Mouse (Mus musculus) frontal cortex, postnatal 36 days (tissue): ENCODE measurements at regions not wholly inside any gene's neighbourhood (a gene's known extent, or its start where the extent isn't known, plus 50 kb on each side); places are given as distances from the start of the nearest gene placed in this dataset.
A peak's percentile ranks its signal among the peaks of the same experiment; 100 is the strongest.

Source experiments
- DNase-seq, 2 experiments: peaks; one replicate each; pipeline ENCODE4 v3.0.0; 2022; ENCODE audit warnings: low spot score in 2 of 2

DNA sequence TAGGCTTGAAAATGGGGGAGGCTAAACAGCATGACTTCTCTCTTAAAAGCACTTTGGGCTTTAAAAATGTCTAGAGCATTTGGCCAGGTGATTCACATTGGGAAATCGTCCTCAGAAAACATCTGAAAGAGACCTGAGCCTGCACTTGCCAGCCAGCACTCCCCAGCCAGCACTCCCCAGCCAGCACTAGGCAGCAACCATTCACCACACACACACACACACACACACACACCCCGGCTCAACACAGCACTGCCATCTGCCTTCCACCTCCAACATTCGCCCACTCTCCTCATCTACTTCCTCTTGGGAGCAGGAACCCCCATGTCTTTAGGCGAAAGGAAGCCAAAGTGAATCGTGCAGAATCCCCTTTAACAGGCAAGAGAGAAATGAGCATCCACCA, 85.4 kb downstream of the Atp23 start:
- DNase-seq: peak; percentile 50 to 71

DNA sequence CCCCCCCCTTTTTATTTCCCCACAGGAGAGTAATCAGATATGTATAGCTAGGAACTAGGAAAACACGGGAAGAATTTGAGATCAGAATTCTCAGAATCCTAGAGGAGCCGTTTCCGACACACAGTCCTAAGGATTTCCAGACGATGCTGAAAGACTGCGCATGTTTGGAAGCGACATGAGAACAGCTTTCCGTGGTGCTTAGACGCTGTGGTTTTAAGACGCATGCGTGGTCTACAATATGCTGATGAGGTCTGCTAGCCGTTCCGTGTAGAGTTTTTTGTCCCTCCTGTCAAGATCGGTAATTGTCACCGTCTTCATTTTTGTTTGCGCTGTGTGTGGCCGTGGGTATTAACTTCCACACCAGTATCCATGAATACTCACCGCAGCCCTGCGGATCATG, 86.2 kb downstream of the Atp23 start:
- no peak for DNase-seq

DNA sequence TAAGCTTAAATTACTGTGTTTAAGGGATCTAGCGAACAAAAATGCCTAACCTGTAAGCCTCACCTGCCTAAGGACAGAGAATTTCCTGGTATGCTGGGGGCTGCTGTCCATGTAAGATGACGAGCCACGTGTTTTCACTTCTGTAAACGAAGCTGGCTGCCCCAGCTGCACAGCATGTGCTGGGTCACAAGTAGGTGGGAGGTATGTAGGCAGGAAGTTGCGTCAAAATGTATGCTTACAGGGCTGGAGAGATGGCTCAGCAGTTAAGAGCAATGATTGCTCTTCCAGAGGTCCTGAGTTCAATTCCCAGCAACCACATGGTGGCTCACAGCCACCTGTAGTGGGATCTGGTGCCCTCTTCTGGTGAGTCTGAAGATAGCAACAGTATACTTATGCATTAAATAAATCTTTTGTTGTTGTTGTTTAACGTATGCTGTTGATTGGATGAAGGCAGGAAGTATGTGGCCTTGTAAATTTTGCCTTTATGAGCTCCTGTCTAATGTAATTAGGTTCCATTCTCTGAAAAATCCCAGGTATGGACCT, 88.0 kb downstream of the Atp23 start:
- no peak for DNase-seq

DNA sequence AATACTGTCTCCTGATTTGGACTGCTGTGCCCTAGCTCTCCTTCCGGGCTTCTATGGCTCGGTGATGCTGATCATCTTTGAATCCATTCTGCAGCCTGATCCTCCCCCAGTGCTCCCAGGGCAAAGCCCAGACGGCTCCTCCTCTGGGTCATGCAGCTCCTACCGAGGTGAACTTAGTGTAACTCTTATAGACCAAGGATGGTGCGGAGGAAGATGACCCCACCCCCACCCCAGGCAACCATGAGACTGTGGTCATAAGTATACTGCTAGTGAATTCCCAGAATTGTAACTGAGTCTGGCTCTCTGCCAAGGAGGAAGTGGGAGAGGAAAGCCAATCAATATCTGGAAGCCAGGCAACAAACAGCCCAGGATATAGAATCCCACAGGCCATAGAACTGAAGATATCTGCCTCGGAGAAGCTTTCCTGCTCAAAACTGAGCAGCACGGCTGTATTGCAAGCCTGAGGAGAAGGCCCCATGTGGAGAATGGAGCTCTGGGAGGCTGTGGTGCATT, 88.9 kb downstream of the Atp23 start:
- DNase-seq: no peak

DNA sequence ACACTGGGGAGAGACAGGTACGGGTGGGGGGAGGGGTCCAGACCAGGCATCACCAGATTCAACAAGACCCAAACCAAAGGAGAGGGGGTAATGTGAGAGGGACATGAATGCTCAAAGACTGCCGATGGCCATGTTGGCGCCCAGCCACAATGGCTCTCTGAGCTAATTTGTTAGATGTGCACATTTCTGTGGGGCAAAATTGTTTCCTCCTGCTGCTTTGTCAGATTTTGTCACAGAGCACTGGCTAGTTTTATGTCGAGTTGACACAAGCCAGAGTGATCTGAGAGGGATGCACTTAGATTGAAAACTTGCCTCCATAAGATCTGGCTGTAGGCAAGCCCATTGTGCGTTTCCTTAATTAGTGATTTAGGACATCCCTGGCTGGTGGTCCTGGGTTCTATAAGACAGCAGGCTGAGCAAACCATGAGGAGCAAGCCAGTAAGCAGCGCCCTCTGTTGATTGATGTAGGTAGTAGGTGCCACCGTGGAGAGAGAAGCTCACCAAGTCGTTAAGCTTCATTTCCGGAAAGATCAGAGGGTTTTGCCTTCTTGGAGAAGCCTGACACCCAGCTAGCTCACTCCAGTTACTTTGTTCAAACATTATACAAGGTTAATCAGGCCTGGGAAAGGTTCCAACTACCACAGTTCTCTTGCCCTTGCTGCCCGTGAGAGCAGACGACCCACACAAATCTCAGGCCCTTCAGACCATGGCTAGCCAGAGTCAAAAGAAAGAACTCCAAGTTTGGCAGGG, 90.6 kb downstream of the Atp23 start:
- no peak for DNase-seq

DNA sequence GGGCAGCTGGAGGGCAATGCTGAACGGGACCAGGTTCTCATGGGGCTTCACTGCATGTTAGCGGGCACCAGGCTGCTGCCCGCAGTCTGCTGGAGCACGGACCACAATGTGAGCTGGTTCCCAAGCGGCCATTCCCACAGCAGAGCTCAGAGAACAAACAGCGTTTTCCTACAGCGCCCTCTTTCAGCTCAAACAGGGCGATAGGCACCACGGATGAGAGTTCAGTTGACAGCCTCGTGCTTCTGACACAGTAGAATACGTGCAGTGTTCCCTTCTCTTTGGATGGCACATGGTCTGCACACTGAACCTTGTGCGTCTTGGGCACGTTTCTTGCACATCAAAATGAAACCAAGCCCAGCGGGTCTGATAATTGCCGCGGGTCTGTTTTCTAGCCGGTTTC, 91.6 kb downstream of the Atp23 start:
- peak in 1 of 2 experiments; percentile 42 for DNase-seq

DNA sequence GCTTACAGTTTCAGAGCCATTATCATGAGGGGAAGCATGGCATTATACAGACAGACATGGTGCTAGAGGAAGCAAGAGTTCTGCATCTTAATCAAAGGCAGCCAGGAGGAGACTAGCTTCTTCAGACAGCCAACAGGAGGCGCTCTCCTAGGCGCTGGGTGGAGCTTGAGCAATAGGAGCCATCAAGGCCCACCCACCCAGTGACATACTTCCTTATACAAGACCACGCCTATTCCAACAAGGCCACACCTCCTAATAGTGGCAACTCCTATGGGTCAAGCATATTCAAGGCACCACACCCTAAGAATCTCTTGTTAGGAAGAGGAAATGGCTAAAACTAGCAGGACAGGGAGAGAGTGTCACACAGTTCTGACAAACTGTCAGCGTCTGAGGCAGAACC, 94.3 kb downstream of the Atp23 start:
- no peak for DNase-seq

DNA sequence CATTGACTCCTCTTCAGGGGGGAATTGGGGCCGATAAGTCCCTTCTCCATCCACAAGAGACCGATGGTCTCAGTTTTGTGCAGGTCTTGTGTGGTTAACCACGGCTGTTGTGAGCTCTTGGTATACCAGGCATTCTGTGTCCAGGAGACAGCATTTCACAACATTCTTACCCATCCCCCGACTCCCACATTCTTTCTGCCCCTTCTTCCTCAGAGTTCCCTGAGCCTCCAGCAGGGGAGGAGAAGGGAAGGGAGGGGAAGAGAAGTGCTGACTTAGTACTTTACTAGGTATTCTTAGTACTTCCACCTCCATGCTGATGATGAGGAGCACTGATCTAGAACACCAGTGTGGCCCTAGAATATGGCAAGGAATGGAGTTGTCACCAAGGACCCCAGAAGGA, 98.4 kb downstream of the Atp23 start:
- no peak for DNase-seq

DNA sequence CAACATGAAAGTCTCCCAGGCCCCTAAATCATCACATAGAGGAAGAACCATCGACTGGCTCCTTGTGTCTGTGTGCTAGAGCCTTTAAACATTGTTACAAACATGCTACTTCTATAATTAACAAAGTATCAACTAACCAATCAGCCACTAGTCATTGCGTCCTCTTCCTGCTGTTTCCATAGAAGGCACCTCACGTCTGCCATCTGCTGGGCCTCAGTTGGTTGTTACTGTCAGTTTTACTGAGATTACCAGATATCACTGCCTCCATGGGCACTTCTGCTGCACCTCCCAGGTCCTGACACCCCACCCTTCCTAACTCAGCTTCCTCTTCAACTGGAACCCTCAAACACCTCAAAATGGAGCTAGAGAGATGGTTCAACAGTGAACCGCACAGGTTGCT, 101.8 kb downstream of the Atp23 start:
- DNase-seq: no peak

DNA sequence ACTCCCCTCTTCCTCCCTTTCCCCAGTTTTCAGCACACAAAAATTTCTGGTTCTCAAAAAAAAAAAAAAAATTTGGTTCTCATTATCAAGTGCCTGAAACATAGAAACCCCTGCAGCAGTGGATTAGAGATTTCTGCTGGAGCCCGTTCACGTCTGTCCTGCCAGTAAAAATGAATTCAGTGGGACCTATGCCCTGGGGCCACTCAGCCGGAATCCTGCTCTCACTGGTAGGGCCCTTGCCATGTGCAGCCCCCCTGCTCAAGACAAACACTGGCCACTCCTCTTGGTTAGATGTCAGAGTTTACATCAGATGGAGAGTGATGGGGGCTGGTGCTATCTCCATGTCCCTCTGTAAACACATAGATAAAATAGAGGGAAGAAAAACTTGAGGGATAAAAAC, 108.0 kb downstream of the Atp23 start:
- no peak for DNase-seq

DNA sequence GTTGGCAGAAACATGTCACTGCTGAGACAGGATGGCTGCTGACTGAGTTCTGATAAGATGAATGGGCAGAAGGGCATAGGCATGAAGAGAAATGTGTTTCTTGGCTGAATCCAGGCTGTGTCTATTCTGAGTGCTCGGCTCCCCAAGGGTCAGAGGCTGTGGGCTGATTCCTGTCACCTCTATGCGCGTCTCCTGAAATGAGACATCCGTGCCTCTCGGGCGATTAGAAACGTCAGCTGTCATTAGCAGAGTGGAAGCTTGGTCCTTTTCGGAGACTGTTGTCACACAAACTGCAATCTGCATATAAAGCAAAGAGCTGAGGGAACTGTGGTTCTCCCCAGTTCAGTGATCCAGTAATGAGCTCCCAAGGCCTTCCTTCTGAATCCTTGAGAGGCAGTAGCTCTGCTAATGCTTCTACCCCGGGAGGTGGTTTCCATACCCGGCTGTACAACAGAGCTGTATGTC, 108.8 kb downstream of the Atp23 start:
- no peak for DNase-seq

DNA sequence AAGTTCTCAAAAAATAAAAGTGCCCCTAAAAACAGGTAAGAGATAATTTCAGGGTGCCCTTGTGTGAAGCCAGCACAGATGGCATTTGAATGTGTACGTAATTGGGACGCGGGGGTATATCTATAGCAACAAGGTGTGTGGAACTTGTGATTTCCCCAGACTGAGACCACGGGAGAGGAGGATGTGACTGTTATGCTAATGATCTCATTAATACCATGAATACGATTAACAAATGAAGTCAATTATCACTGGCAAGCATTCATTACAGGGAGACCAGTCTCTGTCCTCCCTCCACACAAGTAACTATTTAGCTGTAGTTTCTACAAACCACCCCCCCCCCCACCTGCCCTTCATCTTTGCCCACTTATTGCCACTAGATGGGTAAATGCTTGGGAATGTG, 112.9 kb downstream of the Atp23 start:
- no peak for DNase-seq

DNA sequence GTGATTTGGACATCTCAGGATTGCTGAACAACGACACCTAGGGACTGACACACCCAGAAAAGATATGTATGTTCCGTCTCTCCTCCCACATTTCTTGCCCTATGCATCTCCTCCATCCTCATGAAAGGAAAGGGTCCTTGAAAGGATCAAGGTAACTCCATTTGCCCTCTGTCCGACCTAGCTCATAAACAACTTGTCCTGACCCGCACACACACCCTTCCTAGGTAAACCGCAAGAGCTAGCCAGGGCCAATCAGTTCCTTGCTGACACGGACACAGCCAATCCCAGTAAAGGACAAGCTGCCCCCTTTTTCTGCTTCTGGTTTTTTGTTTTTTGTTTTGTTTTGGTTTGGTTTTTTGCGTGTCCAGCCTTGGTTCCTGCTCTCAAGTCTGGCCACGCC, 118.0 kb downstream of the Atp23 start:
- DNase-seq: no peak

DNA sequence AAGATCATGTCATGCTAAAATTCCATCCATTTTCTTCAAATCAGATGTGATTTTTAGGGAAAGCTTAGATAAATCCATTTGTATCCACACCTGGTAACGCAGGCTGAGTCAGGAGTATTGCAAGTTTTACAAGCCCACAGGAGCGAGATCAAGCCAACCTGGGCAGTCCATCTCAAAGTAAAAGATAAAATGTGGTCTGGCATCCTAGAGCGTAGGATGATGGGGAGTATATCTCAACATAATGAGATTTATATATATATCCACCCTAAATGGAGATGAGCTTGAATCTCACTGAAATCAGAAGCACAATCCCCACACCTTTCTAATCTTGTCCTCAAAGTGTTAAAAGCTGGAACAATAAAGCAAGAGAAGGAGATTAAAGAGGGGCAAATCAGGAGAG, 124.6 kb downstream of the Atp23 start:
- no peak for DNase-seq

DNA sequence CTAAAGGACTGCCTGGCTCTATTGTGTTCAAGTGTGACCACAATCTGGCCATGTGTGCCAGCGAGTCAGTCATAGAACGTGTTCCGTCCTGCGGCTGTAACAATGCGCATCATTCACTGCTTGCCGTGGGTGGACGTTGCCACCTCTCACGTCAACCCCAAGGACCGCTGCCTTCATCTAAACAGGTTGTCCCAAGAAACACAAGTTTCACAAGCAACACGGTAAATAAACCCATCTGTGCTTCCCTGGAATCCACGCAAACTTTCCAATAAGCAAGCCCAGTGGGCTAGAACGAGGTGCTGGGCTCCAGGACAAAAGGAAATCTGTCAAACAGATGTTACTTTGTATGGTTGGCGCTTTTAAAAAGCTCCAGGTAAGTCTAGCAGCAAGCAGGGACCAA, 125.2 kb downstream of the Atp23 start:
- DNase-seq: no peak

DNA sequence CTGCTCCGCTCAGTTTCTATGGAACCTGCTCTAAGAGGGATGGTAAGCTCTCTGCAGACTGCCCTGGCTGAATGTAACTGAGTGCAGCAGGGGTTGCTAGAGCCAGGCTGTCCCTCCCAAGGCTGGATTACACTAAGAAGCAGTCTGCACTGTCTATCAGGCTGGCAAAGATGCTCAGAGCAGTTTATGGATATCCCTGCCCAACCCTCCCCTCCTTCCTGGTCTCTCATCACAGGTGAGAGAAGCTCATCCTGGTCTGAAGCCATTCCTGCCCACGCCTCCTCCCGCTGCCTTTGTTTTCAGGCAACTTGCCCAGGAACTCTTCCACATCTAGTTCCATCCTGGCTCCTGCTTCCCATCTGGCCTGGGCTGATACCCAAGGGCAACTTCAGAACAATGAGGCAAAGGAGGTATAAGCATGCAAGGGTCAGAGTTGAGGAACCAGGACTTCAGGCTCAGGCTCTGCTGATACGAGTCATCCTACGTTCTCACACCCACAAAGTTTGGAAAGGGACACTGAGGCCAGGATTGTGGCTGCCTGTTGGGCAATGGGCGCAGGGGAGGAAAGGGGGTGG, 130.6 kb downstream of the Atp23 start:
- DNase-seq: no peak

DNA sequence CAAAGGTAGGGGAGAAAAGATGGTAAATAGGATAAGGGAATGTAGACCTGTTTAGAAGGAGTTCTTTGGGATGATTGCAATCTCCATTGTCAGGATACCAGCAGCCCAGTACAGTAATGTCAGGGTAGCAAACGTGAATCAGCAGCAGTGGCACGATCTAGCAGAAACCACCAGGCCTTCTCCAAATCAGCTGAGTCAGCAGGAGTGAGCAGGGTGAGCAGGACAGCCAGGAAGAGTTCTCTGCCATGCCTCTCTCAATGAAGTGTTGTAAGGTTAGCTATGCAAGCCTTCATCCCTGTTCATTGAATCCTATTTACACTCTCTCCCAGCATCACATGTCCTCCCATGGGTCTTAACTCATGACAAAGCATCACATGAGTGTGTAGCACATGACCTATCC, 135.5 kb downstream of the Atp23 start:
- DNase-seq: no peak

DNA sequence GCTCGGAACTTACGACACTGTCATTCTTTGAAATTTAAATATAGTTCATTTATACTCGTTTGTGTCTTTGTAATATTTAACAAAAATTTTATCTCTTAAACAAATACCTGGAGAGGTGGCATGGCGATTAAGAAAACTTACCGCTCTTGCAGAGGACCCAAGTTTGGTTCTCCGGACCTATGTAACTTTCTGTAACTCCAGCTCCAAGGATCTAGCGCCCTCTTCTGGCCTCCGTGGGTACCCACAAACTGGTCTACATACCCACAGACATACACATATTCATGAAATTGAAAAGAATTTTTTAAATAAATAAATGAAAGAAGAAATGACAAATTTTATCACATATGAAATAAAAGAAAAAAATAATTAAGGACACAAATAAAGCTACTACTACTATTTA, 136.4 kb downstream of the Atp23 start:
- DNase-seq: no peak

DNA sequence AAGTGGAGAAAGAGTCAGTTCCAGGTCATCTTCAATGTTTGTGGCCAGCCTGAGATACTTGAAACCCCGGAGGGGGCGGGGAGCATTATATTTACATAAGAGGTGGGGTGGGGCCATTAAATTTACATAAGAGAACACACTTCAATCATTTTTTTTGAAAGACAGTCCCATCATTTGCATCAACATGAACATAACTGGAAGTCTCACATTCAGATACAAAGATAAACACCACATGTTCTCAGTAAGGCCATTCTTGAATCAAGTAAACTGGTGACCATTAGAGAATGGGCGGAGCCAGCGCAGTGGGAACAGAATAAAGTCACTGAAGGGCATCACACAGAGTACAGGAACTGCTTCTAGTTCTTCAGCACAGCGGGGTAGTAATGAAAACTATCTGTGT, 137.2 kb downstream of the Atp23 start:
- no peak for DNase-seq

DNA sequence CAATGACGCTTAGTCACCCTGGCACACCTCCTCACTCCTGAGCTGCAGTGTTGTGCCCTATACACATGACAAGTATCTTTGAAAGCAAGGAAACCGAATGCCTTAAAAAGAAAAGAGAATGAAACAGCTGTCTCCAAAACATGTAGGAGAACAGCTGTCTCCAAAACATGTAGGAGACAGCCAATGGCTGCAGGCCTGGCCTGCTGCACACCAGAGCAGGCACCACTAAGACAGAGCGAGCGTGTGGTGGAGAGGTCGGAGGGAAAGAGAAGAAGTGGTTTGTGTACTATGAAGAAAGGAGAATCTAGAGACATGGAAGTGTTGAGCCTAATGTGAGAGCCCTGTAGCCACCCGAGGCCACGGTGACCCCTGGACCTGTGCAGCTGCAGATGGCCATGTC, 142.5 kb downstream of the Atp23 start:
- no peak for DNase-seq

DNA sequence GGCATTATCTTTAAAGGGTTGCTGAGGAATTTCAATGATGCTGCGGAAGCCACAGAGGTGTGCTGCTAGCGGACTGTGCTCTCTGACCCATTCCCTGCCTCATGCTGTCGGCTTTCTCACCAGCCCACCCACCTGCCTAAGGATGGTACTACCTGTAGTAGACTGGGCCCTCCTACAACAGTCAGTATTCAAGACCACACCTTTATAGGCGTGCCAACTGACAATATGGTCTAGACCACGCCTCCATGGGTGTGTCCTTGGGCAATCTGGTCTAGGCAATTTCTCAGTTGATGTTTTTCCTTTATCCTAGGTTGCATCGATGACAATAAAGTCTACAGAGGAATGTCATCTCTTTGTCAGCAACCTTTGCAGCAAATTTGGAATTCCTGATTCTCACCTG, 148.0 kb downstream of the Atp23 start:
- DNase-seq: no peak

DNA sequence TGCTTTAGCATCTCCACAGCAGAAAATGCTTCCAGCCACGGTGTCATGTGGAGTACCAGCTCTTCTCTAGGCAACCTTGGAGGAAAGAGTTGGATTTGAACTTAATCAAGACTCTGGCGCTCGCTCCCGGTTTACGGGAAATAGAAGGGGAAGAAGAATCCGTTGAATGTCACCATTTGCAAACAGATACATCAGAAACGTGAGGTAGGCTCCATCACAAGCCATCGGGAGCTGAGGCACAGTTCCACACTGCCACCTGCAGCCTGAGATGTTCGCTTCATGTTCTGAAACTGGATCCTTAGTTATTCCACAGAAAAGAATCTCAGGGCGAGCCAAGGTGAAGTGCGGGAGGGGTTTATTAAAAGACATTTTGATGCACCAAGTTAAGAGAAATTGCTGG, 148.5 kb downstream of the Atp23 start:
- peak; percentile 51 to 75 for DNase-seq

DNA sequence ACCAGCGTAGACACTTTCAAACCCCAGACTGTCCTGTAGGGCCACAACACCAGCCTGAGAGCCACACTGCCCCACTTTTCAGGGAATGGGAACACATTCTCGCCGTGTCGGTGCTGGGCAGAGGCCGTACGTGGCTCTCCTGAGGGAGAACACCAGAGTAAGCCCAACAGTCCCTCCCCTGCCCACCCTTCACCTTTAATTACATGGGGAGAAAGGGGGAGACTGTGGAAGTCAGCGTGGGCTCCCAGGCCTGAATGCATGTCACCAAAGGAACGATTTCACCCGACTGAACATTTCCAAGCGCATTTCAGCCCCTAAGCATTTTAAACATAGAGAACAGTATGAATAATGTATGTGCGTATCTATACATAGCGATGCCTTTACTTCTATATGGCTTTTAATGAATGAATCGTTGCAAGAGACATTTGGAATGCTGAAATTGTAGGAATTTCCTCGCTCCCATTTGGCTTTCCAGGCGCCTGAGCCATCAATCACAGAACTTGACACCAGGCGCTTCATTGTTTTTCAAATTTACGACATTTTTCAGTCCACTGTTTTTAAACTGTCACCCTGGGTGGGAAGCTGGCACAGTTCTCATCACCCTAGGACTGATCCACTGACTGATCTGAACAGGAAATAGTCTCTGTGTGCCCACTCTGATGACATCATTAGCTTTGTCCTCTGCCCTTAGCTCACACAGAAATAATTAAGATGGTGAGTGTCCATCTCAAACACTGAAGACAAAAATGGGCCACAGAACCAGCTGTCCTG, 152.3 kb downstream of the Atp23 start:
- no peak for DNase-seq
